Mouse (Mus musculus) myocyte (in vitro differentiated cells): ENCODE data around the gene Bricd5.

Experiments
- MAX ChIP-seq: IDR thresholded peaks from one replicate; pipeline ENCODE4 v1.6.1; 2011; ENCODE audit warnings: low read depth, mild to moderate bottlenecking, control low read depth
- POLR2A ChIP-seq: IDR thresholded peaks from one replicate; pipeline ENCODE4 v1.6.1; 2011; ENCODE audit warnings: low read depth, mild to moderate bottlenecking, control low read depth, moderate library complexity; ENCODE audit not compliant: insufficient read length
- POLR2AphosphoS2 ChIP-seq: IDR thresholded peaks from one replicate; pipeline ENCODE4 v1.6.1; 2011; ENCODE audit warnings: low read depth, control low read depth; ENCODE audit not compliant: insufficient read length
- TCF3 ChIP-seq: IDR thresholded peaks from one replicate; pipeline ENCODE4 v1.6.1; 2011; ENCODE audit warnings: low read depth, control low read depth; ENCODE audit not compliant: insufficient read length

DNA sequence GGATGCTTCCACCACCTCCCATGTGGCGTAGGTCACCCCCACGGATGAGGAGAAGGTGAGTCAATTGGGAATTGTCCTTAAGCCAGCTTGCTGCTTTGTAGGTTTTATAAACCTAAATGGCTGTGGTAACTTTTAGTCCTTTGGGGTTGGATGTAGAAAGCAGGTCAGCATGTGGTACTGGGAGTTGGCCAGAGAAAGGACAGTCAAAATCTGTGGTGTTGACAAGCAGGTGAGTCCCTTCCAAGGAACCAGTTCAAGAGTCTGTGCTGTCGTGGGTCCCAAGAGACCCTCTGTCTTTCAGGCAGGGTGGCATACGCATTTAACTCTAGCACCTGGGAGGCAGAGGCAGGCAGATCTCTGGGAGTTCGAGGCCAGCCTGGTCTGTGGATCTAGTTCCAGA lies 49.2 kb upstream of the Bricd5 start:
- TF ChIP-seq MAX, result no peak
- no peak for TF ChIP-seq POLR2A
- TF ChIP-seq TCF3, result no peak
- no peak for TF ChIP-seq POLR2AphosphoS2
